Mouse (Mus musculus) embryonic stem cell, embryonic (primary cell): ENCODE measurements around the gene Dnmbp.

ENCODE experiments used
- CTCF ChIA-PET, 4 experiments: fragments of 300-600 bp in 2 of 4; fragments of 350-600 bp in 2 of 4; sonication (Branson Sonifier 250); formaldehyde crosslinking; loops; one replicate each; lab custom pipeline; 2022; ENCODE audit warnings: inconsistent platforms in 2 of 4; lab: Charles Lee
- POLR2A ChIA-PET, 4 experiments: fragments of 300-600 bp in 2 of 4; fragments of 350-600 bp in 2 of 4; sonication (Branson Sonifier 250); formaldehyde crosslinking; loops; one replicate each; lab custom pipeline; 2022; ENCODE audit warnings: antibody characterized with exemption in 4 of 4, inconsistent platforms in 1 of 4; lab: Charles Lee

Gene Dnmbp

GRCm38 (mm10) chr19:43924361-43924760, 15.6 kb downstream of the Dnmbp start:
- ChIA-PET CTCF (interaction anchor here in 2 of 4 experiments (0.5 to 1.6 kb wide), 4 partner anchors 15 to 35 kb away, joined by 3 to 4 read pairs (median 4); partner anchors contain the start of gene Dnmbp (in 1 of the 2)), POLR2A (interaction anchor here in 3 of 4 experiments (0.6 to 2.2 kb wide), 5 partner anchors 14 to 294 kb away, joined by 3 to 7 read pairs (median 5); partner anchors contain the start of gene Dnmbp (in 1 of the 3))

GRCm38 (mm10) chr19:43922963-43923362, 17.0 kb downstream of the Dnmbp start:
- ChIA-PET POLR2A (interaction anchor here in 2 of 4 experiments (0.6 to 2.2 kb wide), 2 partner anchors 16 to 29 kb away, joined by 3 to 7 read pairs; partner anchors contain the start of gene Dnmbp (in 1 of the 2)), CTCF (interaction anchor here in 2 of 4 experiments (0.6 to 1.5 kb wide), 2 partner anchors 13 to 17 kb away, joined by 3 to 4 read pairs; partner anchors contain the start of gene Dnmbp (in 1 of the 2))

GRCm38 (mm10) chr19:43921410-43921809, 18.6 kb downstream of the Dnmbp start:
- ChIA-PET POLR2A (interaction anchor here in 3 of 4 experiments (0.6 to 2.8 kb wide), 16 partner anchors 9 to 327 kb away, joined by 3 to 14 read pairs (median 4); partner anchors contain the start of genes Chuk (in 1 of the 3) and Slc25a28 (in 1 of the 3)), CTCF (no interaction called here)

DNA sequence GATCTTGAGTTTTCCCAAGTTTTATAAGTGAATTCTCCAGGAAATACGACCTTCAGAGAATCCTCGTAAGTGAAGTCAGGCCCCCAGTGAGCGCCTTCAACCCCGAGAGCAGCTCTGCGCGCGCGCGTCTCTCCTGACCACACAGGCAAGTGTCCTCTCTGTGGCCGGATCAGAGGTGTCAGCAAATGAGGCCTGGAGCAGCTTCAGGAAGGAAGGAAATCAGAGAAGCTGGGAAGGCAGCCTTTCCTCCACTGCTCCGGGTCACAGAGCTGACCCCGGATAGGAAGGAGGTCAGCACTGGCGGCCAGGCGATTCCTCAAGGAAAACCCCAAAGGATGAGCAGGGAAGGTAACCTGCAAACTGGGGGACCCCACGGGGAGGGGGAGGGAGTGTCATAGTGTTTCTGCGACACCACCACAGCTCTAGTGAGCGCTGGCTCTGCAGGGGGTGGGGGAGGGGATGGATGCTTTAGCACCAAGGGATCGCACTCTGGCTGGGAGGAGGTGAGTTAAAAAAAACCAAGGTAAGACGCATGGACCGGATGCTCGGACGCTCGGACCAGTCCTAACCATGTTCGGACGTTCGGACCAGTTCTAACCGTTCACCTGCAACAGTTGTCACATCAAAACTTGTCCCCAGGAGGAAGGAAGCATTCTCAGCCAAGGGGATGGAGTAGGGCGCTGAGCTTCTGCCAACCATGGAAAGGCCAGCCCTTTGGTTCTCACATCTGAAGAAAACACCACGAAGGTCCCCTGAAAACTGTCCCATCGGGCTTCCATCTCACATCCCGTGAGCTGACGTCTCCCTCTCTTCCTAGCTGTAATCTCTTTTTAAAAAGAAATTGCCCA, 19.3 kb downstream of the Dnmbp start:
- ChIA-PET POLR2A (interaction anchor here in 3 of 4 experiments (0.5 to 2.8 kb wide), 21 partner anchors 9 to 302 kb away, joined by 3 to 18 read pairs (median 4); partner anchors contain the start of genes Chuk (in 1 of the 3) and Slc25a28 (in 1 of the 3)), CTCF (interaction anchor here in 2 of 4 experiments (0.5 to 0.7 kb wide), 2 partner anchors 19 to 22 kb away, joined by 3 to 4 read pairs; no protein-coding TSS in a partner anchor)

DNA sequence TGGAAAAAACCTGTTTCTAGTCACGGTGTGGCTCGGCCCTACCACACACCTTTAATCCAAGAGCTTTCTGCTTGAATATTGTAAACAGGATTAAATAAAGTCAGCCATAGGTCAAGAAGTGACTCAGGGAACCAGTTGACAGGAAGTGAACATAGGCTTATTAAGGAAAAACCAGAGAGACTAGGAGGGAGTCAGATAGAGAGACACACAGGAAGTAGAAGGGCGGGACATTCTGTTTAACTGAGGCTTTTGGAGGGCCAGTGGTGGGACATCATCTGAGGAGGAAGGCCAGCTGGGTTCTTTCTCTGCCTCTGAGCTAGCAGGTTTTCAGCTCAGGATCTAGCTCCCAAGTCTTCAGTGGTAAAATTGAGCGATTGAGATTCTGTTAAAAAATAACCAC, 20.1 kb downstream of the Dnmbp start:
- ChIA-PET POLR2A (interaction anchor here in 3 of 4 experiments (0.6 to 2.8 kb wide), 15 partner anchors 8 to 424 kb away, joined by 3 to 18 read pairs (median 5); partner anchors contain the start of gene Chuk (in 1 of the 3)), CTCF (interaction anchor here in 1 of 4 experiments (1.5 kb wide), 1 partner anchor 20 kb away, joined by 7 read pairs; the partner anchor contains the start of gene Dnmbp)

DNA sequence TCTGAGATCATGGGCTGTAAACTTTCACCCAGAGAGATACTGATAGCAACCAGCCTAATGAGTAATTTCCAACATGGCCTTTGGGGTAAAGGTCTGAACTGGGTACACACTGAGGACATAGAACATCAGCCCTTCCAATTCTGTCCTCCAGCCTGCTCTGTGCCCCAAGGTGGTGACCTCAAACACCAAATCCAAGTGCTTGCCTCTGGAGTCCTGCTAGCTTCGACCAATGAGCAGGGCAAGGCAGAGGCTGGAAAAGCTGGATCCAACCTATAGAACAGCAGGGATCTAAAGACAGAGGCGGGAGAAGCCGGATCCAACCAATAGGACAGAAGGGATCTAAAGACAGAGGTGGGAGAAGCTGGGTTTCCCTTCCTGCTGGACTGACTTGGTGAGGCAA, 21.2 kb downstream of the Dnmbp start:
- ChIA-PET POLR2A (interaction anchor here in 2 of 4 experiments (0.7 to 2.8 kb wide), 23 partner anchors 9 to 244 kb away, joined by 3 to 18 read pairs (median 3); partner anchors contain the start of genes Cwf19l1 (in 1 of the 2) and Slc25a28 (in 1 of the 2)), CTCF (interaction anchor here in 2 of 4 experiments (0.6 to 1.5 kb wide), 9 partner anchors 12 to 1167 kb away, joined by 3 to 8 read pairs (median 4); partner anchors contain the start of genes Cox15 (in 1 of the 2), Cutc (in 1 of the 2) and Dnmbp (in 1 of the 2))

- ChIA-PET POLR2A (interaction anchor here in 3 of 4 experiments (0.5 to 1.7 kb wide), 3 partner anchors 13 to 281 kb away, joined by 3 to 7 read pairs (median 3); no protein-coding TSS in a partner anchor), CTCF (interaction anchor here in 2 of 4 experiments (0.6 to 1.3 kb wide), 2 partner anchors 11 to 241 kb away, joined by 3 to 4 read pairs; no protein-coding TSS in a partner anchor)
Observed at GRCm38 (mm10) chr19:43917763-43918162, 22.2 kb downstream of the Dnmbp start.

GRCm38 (mm10) chr19:43917406-43917691, 22.6 kb downstream of the Dnmbp start:
- ChIA-PET POLR2A (interaction anchor here in 3 of 4 experiments (0.5 to 1.7 kb wide), 5 partner anchors 13 to 282 kb away, joined by 3 to 7 read pairs (median 3); no protein-coding TSS in a partner anchor), CTCF (interaction anchor here in 1 of 4 experiments (1.3 kb wide), 1 partner anchor 11 kb away, joined by 4 read pairs; no protein-coding TSS in a partner anchor)

- ChIA-PET POLR2A (interaction anchor here in 3 of 4 experiments (0.6 to 1.7 kb wide), 12 partner anchors 14 to 164 kb away, joined by 3 to 7 read pairs (median 3); partner anchors contain the start of genes Cox15 (in 1 of the 3) and Cutc (in 1 of the 3)), CTCF (interaction anchor here in 1 of 4 experiments (1.3 kb wide), 1 partner anchor 10 kb away, joined by 4 read pairs; no protein-coding TSS in a partner anchor)
Observed at GRCm38 (mm10) chr19:43916586-43917405, 23.2 kb downstream of the Dnmbp start.

DNA sequence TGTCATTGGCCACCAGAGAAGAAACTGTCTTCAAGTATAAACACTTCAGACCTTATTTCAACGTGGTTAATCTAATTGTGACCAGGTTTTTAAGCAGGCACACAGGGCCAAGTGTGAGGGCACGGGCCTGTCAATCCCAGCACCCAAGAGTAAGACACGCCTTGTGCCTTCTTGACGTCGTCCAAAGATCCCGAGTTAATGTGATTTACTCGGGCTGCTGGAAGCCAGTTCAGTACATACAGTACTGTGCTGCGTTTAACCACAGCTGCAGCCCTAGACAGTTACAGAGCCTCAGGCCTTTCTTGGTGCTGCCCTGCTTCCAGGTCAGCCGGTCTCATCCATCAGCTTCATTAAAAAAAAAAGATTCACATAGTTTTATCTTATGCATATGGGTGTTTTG, 24.6 kb downstream of the Dnmbp start:
- POLR2A ChIA-PET, result interaction anchor here (0.6 to 1.7 kb wide), 5 partner anchors 9 to 1486 kb away, joined by 3 to 5 read pairs (median 3); partner anchors contain the start of genes Cox15 (in 1 of the 4) and Cutc (in 1 of the 4)
- CTCF ChIA-PET, result interaction anchor here in 2 of 4 experiments (0.5 to 1.4 kb wide), 3 partner anchors 9 to 192 kb away, joined by 3 to 4 read pairs (median 4); partner anchors contain the start of gene Chuk (in 1 of the 2)

DNA sequence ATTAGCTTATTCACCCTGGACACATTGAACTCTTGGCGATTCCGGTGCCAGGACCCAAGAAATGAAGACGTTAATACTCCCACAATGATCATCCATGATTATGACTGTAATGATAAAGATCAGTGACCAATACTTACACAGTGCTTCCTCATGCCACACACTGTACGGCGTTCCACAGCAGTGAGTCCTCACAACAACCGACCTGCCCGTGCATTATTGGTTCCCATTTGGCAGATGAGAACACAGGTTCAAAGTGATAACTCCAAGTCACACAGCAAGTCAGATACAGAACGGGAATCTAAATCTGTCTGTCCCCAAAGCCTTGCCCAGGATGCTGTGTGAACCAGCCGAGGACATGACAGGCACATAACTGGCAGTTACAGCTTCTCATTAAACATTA, 25.0 kb downstream of the Dnmbp start:
- ChIA-PET CTCF (interaction anchor here in 2 of 4 experiments (0.5 to 1.4 kb wide), 3 partner anchors 8 to 192 kb away, joined by 3 to 4 read pairs (median 4); partner anchors contain the start of gene Chuk (in 1 of the 2)), POLR2A (interaction anchor here (0.6 to 1.7 kb wide), 5 partner anchors 8 to 1487 kb away, joined by 3 to 5 read pairs (median 3); partner anchors contain the start of genes Cox15 (in 1 of the 4) and Cutc (in 1 of the 4))

GRCm38 (mm10) chr19:43912775-43913486, 27.1 kb downstream of the Dnmbp start:
- CTCF ChIA-PET, result no interaction called here
- POLR2A ChIA-PET, result interaction anchor here in 1 of 4 experiments (0.9 kb wide), 1 partner anchor 67 kb away, joined by 3 read pairs; no protein-coding TSS in a partner anchor

- ChIA-PET POLR2A (interaction anchor here in 3 of 4 experiments (0.7 to 2.9 kb wide), 11 partner anchors 8 to 232 kb away, joined by 3 to 14 read pairs (median 5); partner anchors contain the start of gene Slc25a28 (in 1 of the 3)), CTCF (interaction anchor here (0.6 to 2.9 kb wide), 32 partner anchors 8 to 1140 kb away, joined by 3 to 13 read pairs (median 4); no protein-coding TSS in a partner anchor)
Observed at GRCm38 (mm10) chr19:43906492-43906891, 33.5 kb downstream of the Dnmbp start.

DNA sequence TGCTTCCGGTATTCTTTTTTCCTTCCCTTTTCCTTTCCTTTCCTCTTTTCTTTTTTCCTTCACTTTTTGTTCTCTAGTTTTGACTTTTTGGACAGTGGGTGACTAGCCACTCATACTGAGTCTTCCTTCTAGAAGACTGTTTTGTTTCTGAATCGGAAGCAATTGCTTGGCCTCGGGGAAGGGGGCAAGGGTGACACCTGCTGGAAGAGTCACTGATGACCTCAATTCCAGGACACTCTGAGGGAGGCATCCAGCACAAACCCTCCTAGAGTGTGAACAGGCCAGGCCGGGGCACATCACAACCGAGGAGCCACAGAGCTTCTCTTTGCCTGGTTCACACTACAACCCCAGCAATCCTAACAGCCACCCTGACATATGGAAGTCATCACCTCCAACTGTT, 34.0 kb downstream of the Dnmbp start:
- ChIA-PET POLR2A (interaction anchor here in 3 of 4 experiments (0.8 to 2.9 kb wide), 6 partner anchors 13 to 231 kb away, joined by 3 to 12 read pairs (median 4); partner anchors contain the start of gene Slc25a28 (in 1 of the 3)), CTCF (interaction anchor here (0.7 to 2.9 kb wide), 18 partner anchors 12 to 1140 kb away, joined by 3 to 12 read pairs (median 5); no protein-coding TSS in a partner anchor)

GRCm38 (mm10) chr19:43905136-43905535, 34.9 kb downstream of the Dnmbp start:
- POLR2A ChIA-PET, result interaction anchor here in 2 of 4 experiments (0.9 to 1.1 kb wide), 2 partner anchors 10 to 31 kb away, joined by 3 to 5 read pairs; no protein-coding TSS in a partner anchor
- CTCF ChIA-PET, result interaction anchor here in 3 of 4 experiments (0.5 to 2.9 kb wide), 5 partner anchors 26 to 539 kb away, joined by 3 to 12 read pairs (median 7); no protein-coding TSS in a partner anchor

DNA sequence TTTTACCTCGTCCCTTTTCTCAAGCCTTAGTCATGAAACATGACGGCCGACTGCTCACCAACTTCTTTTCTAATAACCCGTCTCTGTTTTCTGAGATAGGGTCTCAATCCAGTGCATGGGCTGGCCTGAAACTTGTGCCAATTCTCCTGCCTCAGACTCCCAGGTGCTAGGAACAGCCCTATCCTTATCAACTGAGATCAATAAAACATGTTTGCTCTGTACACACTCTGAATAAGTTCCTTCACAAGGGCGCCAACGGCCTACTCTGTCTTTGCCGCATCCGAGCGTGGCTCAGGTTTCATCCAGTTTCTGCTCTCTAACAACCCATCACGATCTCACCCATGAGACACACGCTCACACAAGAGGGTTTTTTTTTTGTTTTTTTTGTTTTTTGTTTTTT, 35.7 kb downstream of the Dnmbp start:
- ChIA-PET POLR2A (no interaction called here), CTCF (no interaction called here)
